Mouse (Mus musculus): ENCODE measurements around the gene Chmp6.

The Chmp6 gene

DNA sequence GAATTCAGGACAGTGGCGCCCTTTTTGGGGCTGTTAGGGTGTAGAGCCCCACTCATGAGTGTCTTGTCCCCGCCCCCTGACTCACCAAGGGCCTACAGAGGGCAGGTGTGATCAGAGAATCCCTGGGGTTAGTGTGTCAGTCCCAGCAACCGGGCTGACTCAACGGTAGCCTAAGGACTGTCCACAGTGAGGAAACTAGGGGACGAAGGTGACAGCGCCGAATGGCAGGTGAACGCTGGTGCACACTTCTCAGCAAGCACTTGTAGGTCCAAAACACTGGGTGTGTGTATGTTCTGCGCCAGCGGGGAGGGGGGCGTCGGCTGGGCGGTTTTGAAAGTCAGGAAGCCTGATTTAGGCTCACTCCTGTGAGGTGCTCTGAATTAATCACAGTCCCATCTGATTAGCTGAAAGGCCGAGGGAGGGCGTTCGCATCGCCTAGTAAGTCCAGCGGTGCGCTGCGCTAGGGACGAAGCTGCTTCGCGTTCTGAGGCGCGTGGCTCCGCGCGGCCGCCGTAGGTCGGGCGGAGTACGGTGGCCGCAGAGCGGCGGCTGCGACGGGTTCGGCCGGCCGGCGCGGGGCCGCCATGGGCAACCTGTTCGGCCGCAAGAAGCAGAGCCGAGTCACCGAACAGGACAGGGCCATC is at the start of gene Chmp6:
Gene Chmp6, plus strand, starts transcription at position 151 of the 644 bp plus-strand sequence.
- CTCF ChIA-PET = interaction anchor here in 3 of 4 experiments (0.5 to 3.2 kb wide), 8 partner anchors 8 to 332 kb away, joined by 3 to 12 read pairs (median 4); no protein-coding TSS in a partner anchor
- POLR2A ChIA-PET = interaction anchor here (0.5 to 5.8 kb wide), 23 partner anchors 8 to 757 kb away, joined by 3 to 44 read pairs (median 3); partner anchors contain the start of genes Baiap2 (in 4 of the 4), Cep131 (in 1 of the 4), Eif4a3 (in 1 of the 4) and Ndufaf8 (in 1 of the 4)

DNA sequence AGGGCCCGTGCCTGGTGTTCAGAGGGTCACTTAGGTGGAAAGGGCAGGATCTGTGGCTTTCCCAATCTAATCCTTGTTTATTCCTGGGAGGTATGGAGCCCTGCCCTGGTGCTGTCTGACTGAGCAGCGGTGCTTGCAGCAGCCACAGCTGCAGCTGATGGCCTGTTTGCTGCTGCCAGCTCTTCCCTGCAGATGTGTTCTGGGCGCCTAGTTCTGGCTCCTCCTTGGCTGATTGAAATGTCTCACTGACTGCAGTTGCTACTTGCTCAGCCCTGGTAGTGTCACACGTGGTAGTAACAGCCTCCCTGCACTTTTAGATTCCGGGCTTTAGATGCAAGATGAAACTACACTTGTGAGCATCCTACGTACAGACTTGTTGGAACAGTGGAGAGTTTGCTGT is 46.4 kb upstream of the Chmp6 start:
- ChIA-PET CTCF (interaction anchor here in 1 of 4 experiments (1.5 kb wide), 1 partner anchor 42 kb away, joined by 4 read pairs; no protein-coding TSS in a partner anchor), POLR2A (interaction anchor here in 1 of 4 experiments (1.0 to 3.3 kb wide), 4 partner anchors 12 to 71 kb away, joined by 3 to 10 read pairs (median 4); no protein-coding TSS in a partner anchor)

- CTCF ChIA-PET = interaction anchor here in 2 of 4 experiments (0.5 to 1.5 kb wide), 2 partner anchors 41 to 534 kb away, joined by 3 to 4 read pairs; no protein-coding TSS in a partner anchor
- POLR2A ChIA-PET = interaction anchor here in 1 of 4 experiments (0.6 to 3.3 kb wide), 5 partner anchors 9 to 246 kb away, joined by 3 to 10 read pairs (median 4); no protein-coding TSS in a partner anchor
Observed at GRCm38 (mm10) chr11:119868138-119868537, 45.1 kb upstream of the Chmp6 start.

GRCm38 (mm10) chr11:119868556-119868955 is 44.7 kb upstream of the Chmp6 start:
- ChIA-PET POLR2A (interaction anchor here in 1 of 4 experiments (1.0 to 3.3 kb wide), 3 partner anchors 14 to 18 kb away, joined by 3 to 10 read pairs (median 4); no protein-coding TSS in a partner anchor), CTCF (no interaction called here)

DNA sequence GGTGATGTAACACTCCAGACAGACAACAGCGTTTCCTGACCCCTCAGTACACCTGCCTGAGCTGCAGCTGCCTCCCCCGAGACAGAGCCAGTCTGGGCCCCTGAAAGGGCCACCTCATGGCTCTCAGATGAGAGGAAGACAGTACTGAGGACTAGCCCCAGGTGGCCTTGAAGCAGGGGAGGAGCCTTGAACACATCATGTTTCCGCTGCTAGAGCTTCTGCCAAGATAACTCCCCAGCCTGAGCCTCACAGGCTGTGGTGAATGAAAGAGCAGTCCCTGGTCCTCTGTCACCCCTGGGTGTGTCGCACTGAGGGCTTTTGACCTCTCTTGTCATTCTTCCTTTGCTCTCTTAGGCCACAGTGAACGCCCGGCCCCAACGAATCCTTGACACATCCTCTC is 42.1 kb upstream of the Chmp6 start:
- ChIA-PET CTCF (interaction anchor here in 1 of 4 experiments (1.8 kb wide), 1 partner anchor 38 kb away, joined by 5 read pairs; no protein-coding TSS in a partner anchor), POLR2A (interaction anchor here in 3 of 4 experiments (0.6 to 1.6 kb wide), 8 partner anchors 9 to 156 kb away, joined by 3 to 6 read pairs (median 3); no protein-coding TSS in a partner anchor)

GRCm38 (mm10) chr11:119873643-119874042 is 39.6 kb upstream of the Chmp6 start:
- ChIA-PET CTCF (no interaction called here), POLR2A (interaction anchor here in 1 of 4 experiments (0.6 kb wide), 1 partner anchor 365 kb away, joined by 4 read pairs; no protein-coding TSS in a partner anchor)

GRCm38 (mm10) chr11:119874841-119875240 is 38.4 kb upstream of the Chmp6 start:
- ChIA-PET POLR2A (interaction anchor here in 2 of 4 experiments (0.6 to 1.9 kb wide), 2 partner anchors 9 to 11 kb away, joined by 4 to 6 read pairs; no protein-coding TSS in a partner anchor), CTCF (interaction anchor here in 1 of 4 experiments (0.8 kb wide), 1 partner anchor 9 kb away, joined by 5 read pairs; no protein-coding TSS in a partner anchor)

DNA sequence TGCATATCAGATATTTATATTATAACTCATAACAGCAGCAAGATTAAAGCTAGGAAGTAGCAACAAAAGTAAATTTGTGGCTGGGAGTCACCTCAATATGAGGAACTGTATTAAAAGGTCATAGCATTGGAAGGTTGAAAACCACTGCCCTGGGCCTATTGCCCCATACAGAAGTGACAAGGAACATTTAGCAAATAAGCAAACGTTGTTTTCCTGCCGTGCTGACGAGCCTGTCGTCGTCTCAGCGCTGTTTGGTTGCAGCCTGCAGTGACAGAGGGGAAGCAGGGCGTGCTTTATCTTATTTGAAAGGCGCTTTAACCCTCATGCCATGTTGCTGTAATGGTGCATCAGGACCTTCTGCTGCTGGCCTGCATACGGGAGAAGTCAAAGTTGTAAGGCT is 37.6 kb upstream of the Chmp6 start:
- ChIA-PET CTCF (no interaction called here), POLR2A (interaction anchor here in 2 of 4 experiments (0.6 to 1.9 kb wide), 2 partner anchors 12 to 228 kb away, joined by 6 to 7 read pairs; no protein-coding TSS in a partner anchor)

DNA sequence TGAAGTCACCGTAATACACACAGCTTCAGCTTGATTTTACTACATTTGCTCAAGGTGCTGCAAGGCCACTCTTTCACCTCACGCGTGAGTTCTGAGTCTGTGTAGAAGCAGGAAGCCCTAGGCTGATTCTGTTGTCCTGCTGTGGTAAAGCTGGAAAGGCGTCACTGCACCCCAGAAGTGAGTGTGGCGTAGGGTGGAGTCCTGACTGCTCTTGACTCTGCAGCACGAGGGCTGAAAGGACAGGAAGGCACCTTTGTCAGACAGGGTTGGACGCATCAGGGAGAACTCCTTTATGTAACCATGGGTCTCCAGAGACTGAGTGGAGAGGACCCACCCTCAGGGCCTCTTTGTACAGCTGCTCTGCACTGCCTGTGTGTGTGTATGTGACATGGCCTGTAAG is 36.1 kb upstream of the Chmp6 start:
- POLR2A ChIA-PET = interaction anchor here in 1 of 4 experiments (1.2 kb wide), 1 partner anchor 9 kb away, joined by 4 read pairs; no protein-coding TSS in a partner anchor

DNA sequence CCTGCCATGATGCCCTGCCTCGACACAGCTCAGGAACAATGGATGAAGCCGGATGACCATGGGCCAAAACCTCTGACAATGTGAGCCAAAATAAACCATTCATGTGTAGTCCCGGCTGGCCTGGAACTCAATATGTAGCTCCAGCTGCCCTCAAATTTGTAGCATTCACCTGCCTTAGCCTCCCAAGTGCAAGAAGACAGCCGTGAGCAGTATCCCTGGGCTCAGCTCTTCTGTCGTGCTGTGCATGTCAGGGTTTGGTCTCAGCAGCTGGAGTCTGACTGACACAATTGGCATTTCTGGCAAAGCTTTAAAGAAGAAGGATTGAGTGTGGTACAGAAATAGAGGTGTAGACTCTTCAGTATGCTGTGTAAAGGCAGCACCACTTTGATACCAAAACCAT is 33.7 kb upstream of the Chmp6 start:
- CTCF ChIA-PET = interaction anchor here in 1 of 4 experiments (0.5 kb wide), 1 partner anchor 784 kb away, joined by 3 read pairs; no protein-coding TSS in a partner anchor

More for the DNA sequence above, 36.1 kb upstream of the Chmp6 start:
- CTCF ChIA-PET = interaction anchor here in 1 of 4 experiments (0.7 kb wide), 1 partner anchor 373 kb away, joined by 4 read pairs; no protein-coding TSS in a partner anchor

GRCm38 (mm10) chr11:119883646-119884045 is 29.6 kb upstream of the Chmp6 start:
- ChIA-PET POLR2A (interaction anchor here in 2 of 4 experiments (0.5 to 2.4 kb wide), 7 partner anchors 9 to 254 kb away, joined by 3 to 9 read pairs (median 4); partner anchors contain the start of gene Baiap2 (in 1 of the 2)), CTCF (interaction anchor here in 1 of 4 experiments (0.6 to 0.8 kb wide), 2 partner anchors 10 to 146 kb away, joined by 3 to 6 read pairs; no protein-coding TSS in a partner anchor)

More for the DNA sequence above, 33.7 kb upstream of the Chmp6 start:
- POLR2A ChIA-PET = interaction anchor here in 1 of 4 experiments (0.5 to 1.2 kb wide), 2 partner anchors 63 to 954 kb away, joined by 3 read pairs; partner anchors contain the start of gene Baiap2

GRCm38 (mm10) chr11:119889966-119890365 is 23.3 kb upstream of the Chmp6 start:
- CTCF ChIA-PET = interaction anchor here in 1 of 4 experiments (0.7 kb wide), 1 partner anchor 1166 kb away, joined by 3 read pairs; no protein-coding TSS in a partner anchor
- POLR2A ChIA-PET = interaction anchor here in 2 of 4 experiments (0.5 to 1.7 kb wide), 9 partner anchors 9 to 364 kb away, joined by 3 to 8 read pairs (median 3); partner anchors contain the start of gene Baiap2 (in 1 of the 2)

DNA sequence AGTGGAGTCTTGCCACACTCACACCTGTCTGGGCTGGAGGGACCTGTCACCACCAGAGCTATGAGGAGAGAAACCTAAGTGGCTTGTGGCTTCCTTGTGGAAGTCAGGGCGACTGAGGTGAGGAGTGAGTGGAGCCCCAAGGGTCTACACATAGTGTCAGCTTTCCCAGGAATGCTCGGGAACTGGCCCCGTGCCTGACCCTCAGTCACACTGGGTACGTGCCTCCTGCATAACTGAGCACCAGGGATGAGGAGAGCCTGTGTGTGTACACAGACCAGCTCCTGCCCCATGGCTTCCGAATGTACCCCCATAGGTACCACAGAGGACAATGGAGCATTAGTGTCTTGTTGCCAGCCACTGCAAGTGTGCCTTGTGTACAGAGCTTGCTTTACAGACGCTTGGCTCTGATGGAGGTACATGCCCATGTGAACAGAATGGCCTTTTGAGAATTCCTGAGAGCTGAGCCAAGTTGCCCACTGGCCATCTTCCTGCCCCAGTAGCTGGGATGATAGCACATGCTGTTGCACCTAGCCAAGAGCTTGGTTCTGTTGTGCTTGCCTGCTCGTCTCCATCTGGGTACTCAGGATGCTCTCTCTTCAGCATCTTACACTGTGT is 21.5 kb upstream of the Chmp6 start:
- ChIA-PET CTCF (interaction anchor here in 1 of 4 experiments (1.1 kb wide), 1 partner anchor 18 kb away, joined by 3 read pairs; no protein-coding TSS in a partner anchor), POLR2A (interaction anchor here in 2 of 4 experiments (0.8 to 1.0 kb wide), 2 partner anchors 46 to 51 kb away, joined by 3 read pairs; partner anchors contain the start of gene Baiap2 (in 1 of the 2))

GRCm38 (mm10) chr11:119893667-119894236 is 19.5 kb upstream of the Chmp6 start:
- ChIA-PET POLR2A (interaction anchor here (0.5 to 2.4 kb wide), 11 partner anchors 9 to 303 kb away, joined by 3 to 9 read pairs (median 3); partner anchors contain the start of gene Baiap2 (in 1 of the 4)), CTCF (interaction anchor here in 1 of 4 experiments (0.5 to 1.0 kb wide), 3 partner anchors 10 to 16 kb away, joined by 3 to 4 read pairs (median 3); no protein-coding TSS in a partner anchor)

- POLR2A ChIA-PET = interaction anchor here in 3 of 4 experiments (0.6 to 2.4 kb wide), 14 partner anchors 8 to 529 kb away, joined by 3 to 9 read pairs (median 4); partner anchors contain the start of genes Baiap2 (in 3 of the 3), Nptx1 (in 1 of the 3) and Slc38a10 (in 1 of the 3)
- CTCF ChIA-PET = interaction anchor here in 1 of 4 experiments (0.8 to 1.3 kb wide), 4 partner anchors 10 to 273 kb away, joined by 3 to 4 read pairs (median 4); no protein-coding TSS in a partner anchor
Observed at GRCm38 (mm10) chr11:119894634-119895033, 18.6 kb upstream of the Chmp6 start.

DNA sequence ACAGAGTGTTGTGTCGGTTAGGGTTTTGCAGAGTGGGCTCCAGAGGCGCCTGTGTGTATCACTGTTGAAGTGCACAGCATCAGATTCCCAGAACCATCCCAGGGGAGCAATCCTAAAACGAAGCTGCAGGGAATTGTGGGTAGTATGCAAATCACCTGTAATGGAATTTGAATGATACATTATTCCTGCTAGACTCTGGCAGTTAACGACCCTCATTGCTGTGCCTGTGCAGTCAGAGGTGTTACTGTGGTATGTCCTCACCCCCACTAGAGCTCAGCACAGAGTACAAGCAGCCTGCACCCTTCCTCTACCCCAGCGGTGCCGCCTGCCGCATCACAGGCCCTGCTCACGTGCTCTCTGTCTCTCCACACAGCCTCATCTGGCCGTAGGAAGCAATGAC is 16.2 kb upstream of the Chmp6 start:
- ChIA-PET CTCF (interaction anchor here in 3 of 4 experiments (0.6 to 1.2 kb wide), 6 partner anchors 8 to 393 kb away, joined by 3 to 10 read pairs (median 4); no protein-coding TSS in a partner anchor), POLR2A (interaction anchor here in 3 of 4 experiments (0.6 to 2.1 kb wide), 10 partner anchors 8 to 197 kb away, joined by 3 to 9 read pairs (median 4); partner anchors contain the start of gene Baiap2 (in 1 of the 3))

DNA sequence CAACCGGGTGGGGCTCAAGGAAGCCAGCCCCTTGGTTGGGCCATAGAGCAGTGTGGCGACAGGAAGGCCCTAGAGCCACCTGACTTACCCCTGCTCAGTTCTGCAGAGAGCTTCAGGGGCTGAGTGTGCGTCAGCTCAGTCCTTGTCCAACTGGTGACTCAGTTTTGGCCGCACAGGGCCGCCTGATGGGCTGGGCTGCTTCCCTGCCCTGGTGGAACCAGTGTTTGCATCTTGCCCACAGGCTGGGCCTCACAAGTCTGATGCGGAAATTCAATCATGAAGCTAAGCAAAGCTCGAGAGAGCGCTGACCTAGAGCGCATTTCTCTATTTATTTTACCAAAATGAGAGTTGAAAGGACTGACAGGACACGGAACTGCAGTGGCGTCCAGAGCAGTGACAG is 14.3 kb upstream of the Chmp6 start:
- POLR2A ChIA-PET = interaction anchor here in 3 of 4 experiments (0.7 to 1.1 kb wide), 3 partner anchors 9 to 238 kb away, joined by 3 to 4 read pairs (median 4); partner anchors contain the start of gene Baiap2 (in 1 of the 3)
- CTCF ChIA-PET = interaction anchor here in 2 of 4 experiments (0.6 to 4.2 kb wide), 2 partner anchors 10 to 11 kb away, joined by 3 to 17 read pairs; no protein-coding TSS in a partner anchor
